Mouse (Mus musculus): ENCODE measurements around the gene Triobp.

Triobp gene

GRCm38 (mm10) chr15:78926021-78926919, 21.3 kb upstream of the Triobp start, which contains the start of gene Lgals1:
TSS of gene Lgals1 (plus strand) at chr15:78926725.
- DNase-seq = peak; percentile 89

GRCm38 (mm10) chr15:78927021-78927787, 20.3 kb upstream of the Triobp start:
- DNase-seq = no peak

GRCm38 (mm10) chr15:78927788-78928457, 19.6 kb upstream of the Triobp start:
- DNase-seq = peak; percentile 88

- DNase-seq = peak; percentile 31
These were observed 19.0 kb upstream of the Triobp start for GRCm38 (mm10) chr15:78928539-78928938.

GRCm38 (mm10) chr15:78930192-78930706, 17.3 kb upstream of the Triobp start:
- no peak for DNase-seq

- DNase-seq = no peak
These were observed 16.6 kb upstream of the Triobp start for GRCm38 (mm10) chr15:78930801-78931426.

- peak; percentile 39 for DNase-seq
These were observed 15.9 kb upstream of the Triobp start for GRCm38 (mm10) chr15:78931577-78931976.

GRCm38 (mm10) chr15:78934784-78935320, 12.7 kb upstream of the Triobp start, which contains the start of gene Nol12:
TSS of gene Nol12 (plus strand) at chr15:78934933.
- DNase-seq = peak; percentile 93

GRCm38 (mm10) chr15:78936403-78936802, 11.1 kb upstream of the Triobp start:
- DNase-seq = no peak

- DNase-seq = no peak
These were observed 10.2 kb upstream of the Triobp start for GRCm38 (mm10) chr15:78937311-78937710.

- DNase-seq = no peak
These were observed 9.6 kb upstream of the Triobp start for GRCm38 (mm10) chr15:78937963-78938362.

GRCm38 (mm10) chr15:78940325-78940724, 7.2 kb upstream of the Triobp start:
- DNase-seq = no peak

- peak; percentile 89 for DNase-seq
These were observed 4.9 kb upstream of the Triobp start for GRCm38 (mm10) chr15:78942663-78943062.

GRCm38 (mm10) chr15:78946232-78946631, 1.3 kb upstream of the Triobp start:
- no peak for DNase-seq

- DNase-seq = peak; percentile 19
These were observed 715 bp downstream of the Triobp start for GRCm38 (mm10) chr15:78948152-78948725.

- DNase-seq = no peak
These were observed 1.4 kb downstream of the Triobp start for GRCm38 (mm10) chr15:78948883-78949282.

- no peak for DNase-seq
These were observed 8.1 kb downstream of the Triobp start for GRCm38 (mm10) chr15:78955663-78956062.

GRCm38 (mm10) chr15:78956351-78956750, 8.8 kb downstream of the Triobp start:
- DNase-seq = peak; percentile 34

- no peak for DNase-seq
These were observed 9.5 kb downstream of the Triobp start for GRCm38 (mm10) chr15:78957021-78957420.

- DNase-seq = no peak
These were observed 12.0 kb downstream of the Triobp start for GRCm38 (mm10) chr15:78959537-78959936.

- no peak for DNase-seq
These were observed 12.6 kb downstream of the Triobp start for GRCm38 (mm10) chr15:78960088-78960487.

- peak; percentile 81 for DNase-seq
These were observed 15.4 kb downstream of the Triobp start for GRCm38 (mm10) chr15:78962885-78963284.
